Mouse (Mus musculus) kidney, adult 18-20 months (tissue): Measurements from ENCODE around the gene Vmn1r231.

ENCODE experiments used
- DNase-seq: peaks from one replicate; pipeline ENCODE4 v3.0.0; 2021

Gene Vmn1r231

DNA sequence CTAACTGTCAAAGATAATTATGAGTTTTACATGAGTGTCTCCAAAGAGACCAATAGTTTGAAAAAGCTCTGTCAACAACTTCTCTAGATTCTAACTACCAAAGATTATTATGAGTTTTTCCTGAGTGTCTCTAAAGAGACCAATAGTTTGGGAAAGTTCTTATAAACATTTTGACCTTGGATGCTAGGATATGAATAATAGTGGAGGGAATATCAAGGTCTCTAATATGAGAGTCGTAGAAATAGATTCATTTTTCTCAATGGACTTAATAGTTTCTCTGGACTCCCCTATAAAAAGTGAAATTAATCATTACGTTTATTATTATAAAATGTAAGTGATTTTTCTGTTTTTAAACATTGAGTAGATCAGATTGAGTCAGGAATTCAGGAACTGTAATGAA, at the start of gene Vmn1r231:
TSS of gene Vmn1r231 (minus strand) at position 101 of the 400 bp plus-strand sequence.
- no peak for DNase-seq

DNA sequence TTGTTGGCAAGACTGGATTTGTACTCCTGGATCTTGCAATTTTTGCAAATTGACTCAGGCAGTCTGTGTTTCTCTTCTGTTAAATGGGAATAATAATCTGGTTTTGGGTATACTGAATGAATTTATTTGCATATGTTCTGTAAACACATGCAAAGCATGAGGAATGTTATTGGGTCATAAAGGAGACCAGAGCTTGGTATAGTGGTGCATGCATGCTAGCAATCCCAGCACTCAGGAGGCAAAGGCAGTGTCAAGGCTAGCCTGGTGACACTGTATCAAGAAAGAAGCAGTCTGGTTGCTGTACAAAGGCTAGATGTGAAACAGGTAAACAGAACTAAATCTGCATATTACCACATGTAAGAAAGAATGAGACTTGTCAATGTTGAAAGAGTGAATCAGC, 41.7 kb upstream of the Vmn1r231 start:
- DNase-seq: no peak

DNA sequence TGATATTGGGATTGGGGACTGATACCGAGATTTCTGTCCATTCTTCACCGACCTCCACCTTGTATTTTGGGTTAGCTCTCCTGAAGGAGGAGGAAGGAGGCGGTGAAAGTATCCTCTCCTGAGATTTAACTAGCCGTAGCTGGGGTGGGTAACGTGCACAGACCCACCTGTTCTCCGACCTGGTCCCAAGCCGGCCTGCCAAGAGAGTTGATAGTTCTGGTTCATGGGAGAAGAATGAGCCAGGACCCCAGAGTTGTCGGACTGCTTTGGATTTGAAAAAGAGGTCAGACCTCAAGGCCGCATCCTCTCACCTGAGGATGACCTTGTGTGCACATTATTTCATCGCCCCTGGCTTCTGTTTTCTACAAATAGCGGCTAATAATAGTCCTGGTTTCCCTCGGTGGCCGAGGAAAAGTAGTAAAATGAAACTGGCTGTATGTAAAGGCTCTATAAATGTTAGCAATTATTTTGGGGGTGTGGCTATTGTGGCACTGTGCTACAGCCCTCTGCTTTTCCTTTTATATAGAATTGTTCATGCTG, 41.2 kb upstream of the Vmn1r231 start:
- no peak for DNase-seq

DNA sequence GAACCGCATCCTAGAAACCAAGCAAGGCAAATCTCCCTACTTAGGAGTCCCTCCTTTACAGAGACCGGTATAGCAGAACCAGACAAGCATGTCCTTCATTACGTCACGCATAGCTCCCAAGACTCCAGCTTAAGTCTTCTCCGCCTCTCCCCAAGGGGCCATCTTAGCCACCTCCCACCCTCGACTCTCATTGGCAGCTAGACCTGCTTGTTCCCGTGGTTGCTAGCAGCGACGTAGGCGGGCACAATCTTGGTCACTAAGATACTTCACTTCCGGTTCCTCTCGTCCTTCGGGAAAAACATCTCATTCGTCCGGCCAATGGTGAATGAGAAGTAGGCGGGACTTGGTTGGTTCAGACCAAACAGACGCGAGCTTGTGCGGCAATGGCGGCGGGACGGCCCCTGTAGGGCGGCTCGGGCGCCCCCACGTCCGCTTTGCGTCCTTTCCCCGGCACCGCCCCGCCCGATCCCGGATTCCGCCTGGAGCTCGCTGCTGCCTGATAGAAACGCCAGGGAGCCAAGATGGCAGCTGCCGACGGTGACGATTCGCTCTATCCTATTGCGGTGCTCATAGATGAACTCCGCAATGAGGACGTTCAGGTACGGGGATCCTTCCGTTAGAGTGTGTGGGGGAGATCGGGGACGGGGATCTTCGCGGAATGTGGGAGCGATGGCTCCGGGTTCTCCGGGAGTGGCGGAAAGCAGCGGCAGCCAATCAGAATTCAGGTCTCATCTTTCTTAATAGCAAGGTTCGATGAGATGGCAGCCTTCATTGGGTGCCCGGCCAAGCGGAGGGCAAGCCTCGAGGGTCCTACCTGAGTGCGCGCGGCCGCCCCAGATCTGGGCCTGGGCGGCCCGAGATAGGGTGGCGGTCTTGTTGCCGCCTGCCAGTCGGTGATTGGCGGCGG, 40.3 kb upstream of the Vmn1r231 start, which contains the start of gene Ppp2r1a:
TSS of gene Ppp2r1a (plus strand) at position 327 of the 907 bp plus-strand sequence.
- peak; percentile 100 for DNase-seq

DNA sequence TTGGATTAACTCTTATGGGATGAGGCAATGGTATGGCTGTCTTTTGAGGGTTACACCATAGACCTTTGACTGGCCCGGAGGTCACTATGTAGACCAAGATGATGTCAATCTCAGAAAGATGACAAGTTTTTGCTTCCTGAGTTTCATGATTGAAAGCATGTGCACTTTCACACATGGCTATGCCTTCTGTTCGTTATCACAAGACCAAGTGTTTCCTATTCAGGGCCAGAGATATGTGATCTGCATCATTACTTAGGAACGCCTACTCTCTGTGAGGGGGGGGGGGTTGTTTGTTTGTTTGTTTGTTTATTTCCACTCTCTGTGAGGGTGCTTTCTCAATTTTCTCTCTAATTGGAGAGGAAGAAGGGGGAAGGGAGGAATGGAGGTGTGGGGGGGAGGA, 39.3 kb upstream of the Vmn1r231 start:
- DNase-seq: no peak

DNA sequence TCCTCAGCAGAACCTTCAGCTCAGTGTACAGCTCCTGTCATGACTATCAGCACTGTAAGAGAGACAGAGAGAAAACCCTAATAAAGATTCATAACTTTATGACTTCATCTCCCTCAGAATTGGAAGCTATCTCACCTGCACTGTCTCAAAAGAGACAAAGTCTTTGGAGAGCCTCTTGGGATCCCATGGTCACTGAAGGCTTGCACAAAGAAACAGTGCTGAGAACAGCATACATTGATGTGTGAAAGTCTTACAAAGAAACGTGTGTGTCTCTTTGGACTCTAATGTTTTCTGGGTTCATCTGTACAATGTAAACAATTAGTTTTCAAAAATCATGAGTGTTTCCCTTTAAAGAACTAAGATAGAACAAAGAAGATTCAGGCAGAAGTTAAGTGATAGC, 14.7 kb upstream of the Vmn1r231 start, which contains the start of gene Vmn1r232:
TSS of gene Vmn1r232 (minus strand) at position 101 of the 400 bp plus-strand sequence.
- DNase-seq: no peak

DNA sequence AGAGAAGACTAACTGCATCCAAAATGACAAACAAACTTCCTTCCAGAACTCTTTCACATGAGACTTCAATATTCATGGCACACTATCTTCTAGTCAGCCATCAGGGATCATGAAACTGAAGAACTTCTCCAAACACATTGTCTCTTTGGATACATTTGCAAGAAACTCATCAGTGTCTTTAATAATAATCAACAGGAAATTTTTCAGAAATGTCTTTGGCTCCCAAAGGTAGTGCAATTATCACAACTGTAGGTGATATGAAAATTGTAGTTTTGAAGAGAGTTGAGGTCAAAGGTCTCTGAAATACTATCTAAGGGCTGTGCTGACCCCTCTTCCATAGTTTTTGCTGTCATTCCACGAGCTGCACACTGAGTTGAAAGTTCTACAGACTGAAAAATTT, 64.7 kb downstream of the Vmn1r231 start, which contains the start of gene Vmn1r230:
TSS of gene Vmn1r230 (plus strand) at position 301 of the 400 bp plus-strand sequence.
- no peak for DNase-seq
